Mouse (Mus musculus) Muller cell, postnatal 12 days (primary cell): Measurements from ENCODE around the gene Agap1.

Source experiments
- DNase-seq: peaks from one replicate; pipeline ENCODE4 v3.0.0-alpha.2; 2015; ENCODE audit errors: inconsistent ontology term

Agap1 gene

GRCm38 (mm10) chr1:89544094-89544493 is 89.5 kb downstream of the Agap1 start:
- no peak for DNase-seq

- no peak for DNase-seq
Observed at GRCm38 (mm10) chr1:89545099-89545498, 90.5 kb downstream of the Agap1 start.

GRCm38 (mm10) chr1:89547525-89548504 is 93.2 kb downstream of the Agap1 start:
- no peak for DNase-seq

GRCm38 (mm10) chr1:89550061-89550869 is 95.7 kb downstream of the Agap1 start:
- DNase-seq: no peak

GRCm38 (mm10) chr1:89552470-89552869 is 97.9 kb downstream of the Agap1 start:
- DNase-seq: no peak

GRCm38 (mm10) chr1:89553791-89554190 is 99.2 kb downstream of the Agap1 start:
- DNase-seq: no peak

GRCm38 (mm10) chr1:89554969-89555856 is 100.6 kb downstream of the Agap1 start:
- DNase-seq: no peak

- DNase-seq: no peak
Observed at GRCm38 (mm10) chr1:89556006-89556405, 101.4 kb downstream of the Agap1 start.

GRCm38 (mm10) chr1:89557401-89557800 is 102.8 kb downstream of the Agap1 start:
- no peak for DNase-seq

GRCm38 (mm10) chr1:89558080-89558479 is 103.5 kb downstream of the Agap1 start:
- DNase-seq: no peak

GRCm38 (mm10) chr1:89563399-89563798 is 108.8 kb downstream of the Agap1 start:
- DNase-seq: no peak

GRCm38 (mm10) chr1:89566578-89567488 is 112.2 kb downstream of the Agap1 start:
- DNase-seq: peak; percentile 89

- no peak for DNase-seq
Observed at GRCm38 (mm10) chr1:89568546-89569405, 114.2 kb downstream of the Agap1 start.

- DNase-seq: peak; percentile 94
Observed at GRCm38 (mm10) chr1:89570522-89571299, 116.1 kb downstream of the Agap1 start.

- no peak for DNase-seq
Observed at GRCm38 (mm10) chr1:89573486-89573885, 118.9 kb downstream of the Agap1 start.

GRCm38 (mm10) chr1:89574941-89575890 is 120.6 kb downstream of the Agap1 start:
- peak; percentile 71 for DNase-seq

- no peak for DNase-seq
Observed at GRCm38 (mm10) chr1:89576174-89576890, 121.7 kb downstream of the Agap1 start.
